Mouse (Mus musculus): Measurements from ENCODE around the gene Csrnp1.
A peak's percentile ranks its signal among the peaks of the same experiment; 100 is the strongest.

The Csrnp1 gene

DNA sequence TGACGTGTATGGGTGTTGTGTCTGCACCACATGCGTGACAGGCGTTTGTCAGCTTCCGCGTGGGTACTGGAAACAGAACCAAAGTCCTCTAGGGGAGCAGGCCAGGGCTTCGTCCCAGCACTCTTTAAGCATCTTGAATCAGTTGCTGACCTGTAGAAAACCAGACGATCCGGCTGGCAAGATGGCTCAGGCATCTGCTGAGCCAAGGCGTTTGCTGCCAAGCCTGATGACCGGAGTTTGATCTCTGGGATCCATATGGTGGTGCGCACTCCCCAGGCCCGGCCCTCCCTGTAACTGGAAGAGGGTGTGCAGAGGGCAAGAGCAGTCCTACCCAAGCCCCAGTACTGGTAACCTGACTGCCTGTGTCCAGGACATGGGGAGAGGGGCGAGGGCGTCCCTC, 42.6 kb downstream of the Csrnp1 start:
- DNase-seq: no peak

DNA sequence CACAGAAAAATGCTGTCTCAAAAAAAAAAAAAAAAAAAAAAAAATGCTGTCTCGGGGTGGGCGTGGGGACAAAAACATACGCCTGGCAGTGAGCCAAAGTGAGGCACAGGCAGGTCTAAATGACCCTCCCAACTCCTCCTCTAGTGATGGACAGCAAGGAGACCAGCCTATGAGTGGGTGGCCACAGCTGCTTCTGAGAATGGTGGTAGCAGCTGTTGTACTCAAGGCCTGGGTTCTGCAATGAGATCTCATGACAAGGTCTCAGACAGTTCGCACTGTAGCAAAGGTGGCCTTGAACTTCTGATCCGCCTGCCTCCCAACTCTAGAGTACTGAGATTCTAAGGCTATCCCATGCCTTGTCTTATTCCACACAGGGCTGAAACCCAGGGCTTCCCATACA, 43.1 kb downstream of the Csrnp1 start:
- DNase-seq: no peak

GRCm38 (mm10) chr9:119939646-119940045, 44.8 kb downstream of the Csrnp1 start:
- DNase-seq: no peak

DNA sequence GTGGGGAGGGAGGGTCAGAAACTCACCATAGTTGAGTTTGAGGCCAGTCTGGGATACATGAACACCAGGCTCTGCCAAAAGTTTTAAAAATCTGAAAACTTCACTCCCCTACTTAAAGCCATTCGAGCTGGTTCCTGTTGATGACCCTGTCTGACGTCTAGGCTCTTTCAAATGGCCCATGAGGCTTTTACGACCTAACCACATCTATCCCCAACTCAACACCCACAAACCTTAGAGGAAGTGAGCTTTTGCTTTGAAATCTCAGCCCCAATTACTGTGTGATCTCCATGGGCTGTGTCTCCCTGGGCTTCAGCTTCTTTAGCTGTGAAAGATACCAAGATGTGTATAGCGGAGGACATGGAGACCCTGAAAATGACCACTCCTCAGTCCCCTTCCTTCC, 46.0 kb downstream of the Csrnp1 start:
- DNase-seq: no peak

DNA sequence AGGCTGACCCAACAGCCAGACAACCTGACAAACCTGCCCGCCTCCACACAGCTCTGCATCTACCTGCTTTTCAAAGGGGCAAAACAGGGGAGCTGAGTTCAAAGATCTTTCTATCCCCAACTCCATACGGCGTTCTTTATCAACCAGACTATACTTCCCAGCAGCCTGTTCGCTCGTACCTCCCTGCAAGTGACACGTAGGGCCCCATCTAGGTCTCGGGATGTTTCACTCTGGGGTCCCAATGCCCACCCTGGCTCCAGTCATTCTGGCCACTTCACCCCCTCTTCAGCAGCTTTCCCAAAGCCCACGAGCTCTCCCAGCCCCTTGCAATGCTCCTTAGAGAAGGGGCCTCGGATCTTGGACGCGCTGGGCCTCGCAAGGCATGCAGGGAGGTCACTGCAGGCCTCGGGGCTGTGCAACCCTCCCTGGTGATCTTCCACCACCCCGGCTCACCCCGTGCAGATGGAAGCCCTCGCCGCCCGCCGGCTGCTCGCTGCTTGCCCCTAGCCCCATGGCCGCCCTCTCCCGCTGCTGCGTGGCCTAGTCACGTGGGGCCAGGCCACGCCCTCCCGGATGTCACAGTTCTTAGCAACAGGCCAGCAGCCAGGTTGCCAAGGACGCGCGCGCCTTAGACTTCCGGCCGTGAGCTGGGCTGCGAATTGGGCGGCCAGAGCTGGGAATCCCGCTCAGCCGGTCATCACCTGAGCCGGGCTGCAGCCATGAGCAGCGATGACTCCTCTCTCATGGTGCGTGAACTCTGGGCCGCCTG, 47.3 kb downstream of the Csrnp1 start, which contains the start of the genes Gorasp1 and Ttc21a:
Gene Gorasp1 (minus strand): TSS at position 561 of the 769 bp plus-strand sequence.
Gene Ttc21a (plus strand): TSS at position 602 of the 769 bp plus-strand sequence.
- peak; percentile 92 for DNase-seq

- DNase-seq: no peak
These were observed 50.8 kb downstream of the Csrnp1 start for GRCm38 (mm10) chr9:119933675-119934074.

DNA sequence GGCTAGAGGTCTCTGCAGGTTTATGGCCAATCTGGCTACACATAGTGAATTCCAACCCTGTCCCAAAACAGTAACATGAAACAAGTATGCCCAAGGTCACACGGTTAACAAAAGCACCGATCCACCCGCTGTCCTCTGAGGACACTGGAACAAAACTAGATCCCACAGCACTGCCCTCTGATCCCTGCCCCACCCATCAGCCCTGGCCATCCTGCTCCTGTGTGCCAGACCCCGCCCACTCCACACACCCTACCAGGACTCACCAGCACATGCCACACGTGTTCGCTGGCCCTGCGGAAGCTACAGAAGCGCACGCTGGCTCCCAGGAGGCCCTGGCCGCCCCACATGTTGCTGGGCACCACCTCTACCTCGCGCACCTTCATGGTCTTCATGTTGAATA, 52.1 kb downstream of the Csrnp1 start:
- DNase-seq: no peak

- DNase-seq: no peak
These were observed 58.0 kb downstream of the Csrnp1 start for GRCm38 (mm10) chr9:119926497-119926896.

GRCm38 (mm10) chr9:119925729-119926128, 58.7 kb downstream of the Csrnp1 start:
- no peak for DNase-seq

GRCm38 (mm10) chr9:119925120-119925657, 59.3 kb downstream of the Csrnp1 start:
- DNase-seq: no peak

DNA sequence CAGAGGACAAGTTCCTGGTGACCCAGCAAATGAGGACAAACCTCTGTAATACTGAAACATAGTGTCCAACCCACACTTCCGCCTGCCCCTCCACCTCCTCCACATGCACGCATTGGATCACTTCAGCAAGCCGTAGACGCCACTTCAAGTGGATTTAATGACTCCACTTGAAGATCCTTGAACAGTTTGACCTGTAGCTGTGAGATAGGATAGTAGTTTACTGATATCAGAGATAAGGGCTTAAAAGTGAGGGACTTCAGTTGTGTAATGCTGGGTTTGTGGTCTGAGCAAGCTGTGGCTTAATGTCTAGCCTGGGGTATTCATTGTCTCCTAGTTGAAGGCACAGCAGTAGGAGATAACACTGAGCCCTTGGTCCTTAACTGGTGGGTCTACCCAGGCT, 61.0 kb downstream of the Csrnp1 start:
- DNase-seq: no peak

All from cerebellum, adult 9-10 months (tissue).